Mouse (Mus musculus) liver, embryonic 11.5 days (tissue): ENCODE data around the gene Trim54. TPM values are rescaled to one million over a fixed set of nuclear protein-coding genes. Genes with fewer than 3 reads are reported as not detected.

Source experiments
- polyA plus RNA-seq: library from polyadenylated mRNA; unstranded; fragments of >200 nt; fragmentation: Nextera tagmentation; extraction: Ambion mirVana; gene quantifications from 2 replicates; pipeline ENCODE4 v1.2.1, GENCODE M21; 2014

Gene Trim54
- polyA plus RNA-seq, 1 experiment from 2014 or later: 0.43 TPM

Other genes with a start within 250 kb of the Trim54 start
- 66.5 and 67.2 TPM in 2 replicates for gene Tmem214, start 248.7 kb upstream of the Trim54 start, polyA plus RNA-seq
- 12.4 and 14.4 TPM in 2 replicates for gene Agbl5, start 228.0 kb upstream of the Trim54 start, polyA plus RNA-seq
- gene Ost4, start 208.9 kb upstream of the Trim54 start, polyA plus RNA-seq: 467 and 501 TPM in 2 replicates
- gene Emilin1, start 203.3 kb upstream of the Trim54 start, polyA plus RNA-seq: 89.5 and 95.1 TPM in 2 replicates
- 58.6 and 60.2 TPM in 2 replicates for gene Khk, start 195.3 kb upstream of the Trim54 start, polyA plus RNA-seq
- 5.4 and 8.2 TPM in 2 replicates for gene Cgref1, start 171.1 kb upstream of the Trim54 start, polyA plus RNA-seq
- 111 and 118 TPM in 2 replicates for gene Preb, start 156.4 kb upstream of the Trim54 start, polyA plus RNA-seq
- 0.04 TPM in 2 replicates for gene Tcf23, start 148.1 kb upstream of the Trim54 start, polyA plus RNA-seq
- gene Atraid, start 68.4 kb upstream of the Trim54 start, polyA plus RNA-seq: 68.5 and 72.4 TPM in 2 replicates
- gene Slc5a6, start 67.8 kb upstream of the Trim54 start, polyA plus RNA-seq: 9.3 and 10.3 TPM in 2 replicates
- 65.0 and 66.0 TPM in 2 replicates for gene Cad, start 61.9 kb upstream of the Trim54 start, polyA plus RNA-seq
- not detected in 2 replicates for gene Dnajc5g, start 10.4 kb upstream of the Trim54 start, polyA plus RNA-seq
- 1.1 and 1.4 TPM in 2 replicates for gene Slc30a3, start 8.5 kb upstream of the Trim54 start, polyA plus RNA-seq
- not detected in 2 replicates for gene Ucn, start 22.1 kb downstream of the Trim54 start, polyA plus RNA-seq
- 40.9 and 50.4 TPM in 2 replicates for gene Mpv17, start 37.5 kb downstream of the Trim54 start, polyA plus RNA-seq
- gene Gm29609, start 63.2 kb downstream of the Trim54 start, polyA plus RNA-seq: 0.64 and 1.5 TPM in 2 replicates
- 77.2 and 79.5 TPM in 2 replicates for gene Gtf3c2, start 63.4 kb downstream of the Trim54 start, polyA plus RNA-seq
- gene Snx17, start 76.5 kb downstream of the Trim54 start, polyA plus RNA-seq: 87.6 and 94.7 TPM in 2 replicates
- 93.2 and 98.1 TPM in 2 replicates for gene Eif2b4, start 76.7 kb downstream of the Trim54 start, polyA plus RNA-seq
- 4.7 and 6.2 TPM in 2 replicates for gene Zfp513, start 85.6 kb downstream of the Trim54 start, polyA plus RNA-seq
- gene Ppm1g, start 104.0 kb downstream of the Trim54 start, polyA plus RNA-seq: 220 and 242 TPM in 2 replicates
- 95.6 and 98.1 TPM in 2 replicates for gene Nrbp1, start 124.2 kb downstream of the Trim54 start, polyA plus RNA-seq
- 0.36 TPM in 1 of 2 replicates, not detected in the other for gene Gm9970, start 124.5 kb downstream of the Trim54 start, polyA plus RNA-seq
- gene Krtcap3, start 135.0 kb downstream of the Trim54 start, polyA plus RNA-seq: 11.6 and 12.0 TPM in 2 replicates
- 15.3 and 17.4 TPM in 2 replicates for gene Ift172, start 174.4 kb downstream of the Trim54 start, polyA plus RNA-seq
- gene Fndc4, start 179.4 kb downstream of the Trim54 start, polyA plus RNA-seq: 24.2 TPM in 2 replicates
- 11.3 and 12.1 TPM in 2 replicates for gene Gckr, start 180.7 kb downstream of the Trim54 start, polyA plus RNA-seq